Mouse (Mus musculus): Measurements from ENCODE around the gene Inhba. TPM values are rescaled to one million over a fixed set of nuclear protein-coding genes. Genes with fewer than 3 reads are reported as not detected.

Inhba gene
- total and polyA plus RNA-seq, 2 experiments = 1.7 to 5.1 TPM

- peaks cover 3% of the 10 kb centered on the region; the same call in 1 of the 2 replicates for H3K4me1 ChIP-seq (ENCODE audit: control insufficient read depth, insufficient read depth, low read length)
- no peak for DNase-seq (ENCODE audit: extremely low read depth, low read depth, low spot score)
- H3K27me3 ChIP-seq (ENCODE audit: control insufficient read depth, insufficient read depth, low read length) = no peaks in the 10 kb centered on the region
- TF ChIP-seq CTCF (IDR thresholded peaks at IDR 0.05; ENCODE audit: low read depth, low read length) = no peak
- no peak for TF ChIP-seq POLR2A (IDR thresholded peaks at IDR 0.05; ENCODE audit: extremely low read depth, insufficient read depth, low read length)
- no peaks in the 10 kb centered on the region for H3K79me2 ChIP-seq (ENCODE audit: control insufficient read depth, insufficient read depth, low read length)
- H3K27ac ChIP-seq (replicated peaks; ENCODE audit: insufficient read depth, low read depth, low read length) = no peak overlapping the region
- 78% methylated on average over 5 of the region's 5 CpGs for WGBS
- H3K36me3 ChIP-seq (ENCODE audit: control insufficient read depth, insufficient read depth, low read length) = no peaks in the 10 kb centered on the region
- no peak overlapping the region for H3K9ac ChIP-seq (ENCODE audit: low read depth, low read length)
- no peak overlapping the region for H3K4me3 ChIP-seq (ENCODE audit: insufficient read depth, low read depth, low read length)
These were observed 65.6 kb downstream of the Inhba start for GRCm38 (mm10) chr13:16077276-16077675.

- Histone ChIP-seq H3K9ac (ENCODE audit: low read depth, low read length) (no peak overlapping the region), H3K79me2 (ENCODE audit: control insufficient read depth, insufficient read depth, low read length) (no peaks in the 10 kb centered on the region), H3K4me3 (ENCODE audit: insufficient read depth, low read depth, low read length) (no peak overlapping the region), H3K27me3 (ENCODE audit: control insufficient read depth, insufficient read depth, low read length) (no peaks in the 10 kb centered on the region), H3K4me1 (ENCODE audit: control insufficient read depth, insufficient read depth, low read length) (peaks cover 3% of the 10 kb centered on the region; the same call in 1 of the 2 replicates), H3K36me3 (ENCODE audit: control insufficient read depth, insufficient read depth, low read length) (no peaks in the 10 kb centered on the region), H3K27ac (replicated peaks; ENCODE audit: insufficient read depth, low read depth, low read length) (no peak overlapping the region)
- 34% methylated on average over 7 of the region's 7 CpGs for WGBS
- peak; percentile 80 for DNase-seq (ENCODE audit: extremely low read depth, low read depth, low spot score)
- TF ChIP-seq CTCF (IDR thresholded peaks at IDR 0.05; ENCODE audit: low read depth, low read length) = no peak
- no peak for TF ChIP-seq POLR2A (IDR thresholded peaks at IDR 0.05; ENCODE audit: extremely low read depth, insufficient read depth, low read length)
These were observed 66.6 kb downstream of the Inhba start for GRCm38 (mm10) chr13:16078216-16078731.

DNA sequence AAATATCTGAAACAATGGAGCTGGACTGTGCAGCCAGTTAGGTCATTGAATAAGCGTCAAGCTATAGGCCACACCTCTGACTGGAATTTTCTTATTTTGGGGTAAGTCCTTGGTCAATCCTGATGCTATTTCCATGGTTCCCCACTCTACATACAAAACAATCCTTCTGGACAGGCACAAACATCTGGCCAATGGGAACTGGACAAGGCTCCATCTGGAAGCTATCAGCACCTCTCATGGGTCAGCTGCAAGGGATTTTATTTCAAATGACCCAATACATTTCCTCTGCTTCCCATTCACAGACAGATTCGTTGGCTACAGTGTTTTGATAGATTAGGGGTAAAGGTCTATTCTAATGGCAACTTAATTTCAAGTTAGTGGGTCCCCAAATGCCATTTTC lies 68.6 kb downstream of the Inhba start:
- TF ChIP-seq CTCF (IDR thresholded peaks at IDR 0.05; ENCODE audit: low read depth, low read length) = no peak
- TF ChIP-seq POLR2A (IDR thresholded peaks at IDR 0.05; ENCODE audit: extremely low read depth, insufficient read depth, low read length) = no peak
- no peak overlapping the region for H3K4me3 ChIP-seq (ENCODE audit: insufficient read depth, low read depth, low read length)
- no peak overlapping the region for H3K27ac ChIP-seq (replicated peaks; ENCODE audit: insufficient read depth, low read depth, low read length)
- H3K79me2 ChIP-seq (ENCODE audit: control insufficient read depth, insufficient read depth, low read length) = no peaks in the 10 kb centered on the region
- no peaks in the 10 kb centered on the region for H3K27me3 ChIP-seq (ENCODE audit: control insufficient read depth, insufficient read depth, low read length)
- no peak for DNase-seq (ENCODE audit: extremely low read depth, low read depth, low spot score)
- H3K4me1 ChIP-seq (ENCODE audit: control insufficient read depth, insufficient read depth, low read length) = peaks cover 3% of the 10 kb centered on the region; the same call in 1 of the 2 replicates
- no peaks in the 10 kb centered on the region for H3K36me3 ChIP-seq (ENCODE audit: control insufficient read depth, insufficient read depth, low read length)
- H3K9ac ChIP-seq (ENCODE audit: low read depth, low read length) = no peak overlapping the region
- WGBS = 77% methylated on average over 2 of the region's 2 CpGs
